Mouse (Mus musculus): ENCODE measurements at regions not wholly inside any gene's neighbourhood (a gene's known extent, or its start where the extent isn't known, plus 50 kb on each side); places are given as distances from the start of the nearest gene placed in this dataset.

- DNase-seq (ENCODE audit: low spot score in 2 of 2) = no peak
These were observed 54.5 kb upstream of the Slc7a1 start for GRCm38 (mm10) chr5:148454200-148454599.

DNA sequence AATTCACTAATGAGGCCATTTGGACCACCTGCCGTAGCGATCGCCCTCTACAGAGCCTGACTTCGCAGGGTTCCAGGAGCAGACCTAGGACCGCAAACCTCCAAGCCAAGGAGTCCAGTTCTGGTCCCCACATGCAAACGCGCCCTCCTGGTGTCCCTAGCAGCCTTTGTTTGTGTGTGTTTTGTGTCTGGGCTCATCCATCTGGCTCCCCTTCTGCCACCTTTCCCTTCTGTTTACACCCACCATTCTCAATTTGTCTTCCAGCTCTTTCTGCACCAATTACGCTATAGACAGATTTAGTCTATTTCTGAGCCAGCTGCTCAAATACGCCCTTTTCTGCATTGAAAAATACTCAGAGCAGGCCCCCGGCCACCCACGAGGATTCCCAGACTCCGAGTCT, 54.1 kb upstream of the Slc7a1 start:
- DNase-seq (ENCODE audit: low spot score in 2 of 2) = peak; percentile 67 to 86

DNA sequence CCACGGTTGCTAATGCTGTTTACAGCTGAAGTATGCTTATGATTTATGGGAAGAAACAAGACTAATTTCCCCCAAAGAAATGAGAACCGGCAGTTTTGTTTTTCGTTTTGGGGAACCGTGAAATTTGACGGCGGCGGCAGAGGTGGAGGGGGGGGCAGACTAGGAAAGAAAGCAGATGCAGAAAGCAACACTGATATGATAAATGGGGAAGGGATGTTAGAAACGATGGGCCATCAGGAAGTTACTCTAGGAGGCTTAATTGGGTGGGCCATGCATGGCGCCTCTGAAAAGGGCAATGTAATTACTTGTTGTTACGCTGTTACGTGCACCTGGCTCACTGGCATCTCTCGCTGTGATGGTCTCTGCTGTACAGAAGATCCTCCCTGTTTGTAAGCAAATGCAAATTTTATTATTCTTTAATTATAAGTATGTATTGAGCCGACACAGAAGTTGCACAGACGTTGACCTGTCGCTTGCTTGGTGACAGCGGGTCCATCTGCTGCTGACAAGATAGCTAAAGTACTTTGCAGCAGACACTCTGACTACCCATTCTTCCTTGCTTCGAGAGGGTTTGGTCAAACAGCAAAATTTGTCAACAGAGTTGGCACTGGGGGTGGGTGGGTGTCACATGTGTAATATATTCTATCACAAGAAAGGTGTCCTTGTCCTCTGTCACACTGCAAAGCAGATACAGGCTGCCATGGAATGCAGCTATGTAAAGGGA, 53.4 kb upstream of the Slc7a1 start:
- no peak for DNase-seq (ENCODE audit: low spot score in 2 of 2)

GRCm38 (mm10) chr5:148451811-148452210, 52.1 kb upstream of the Slc7a1 start:
- peak in 1 of 2 experiments; percentile 72 for DNase-seq (ENCODE audit: low spot score in 2 of 2)

DNA sequence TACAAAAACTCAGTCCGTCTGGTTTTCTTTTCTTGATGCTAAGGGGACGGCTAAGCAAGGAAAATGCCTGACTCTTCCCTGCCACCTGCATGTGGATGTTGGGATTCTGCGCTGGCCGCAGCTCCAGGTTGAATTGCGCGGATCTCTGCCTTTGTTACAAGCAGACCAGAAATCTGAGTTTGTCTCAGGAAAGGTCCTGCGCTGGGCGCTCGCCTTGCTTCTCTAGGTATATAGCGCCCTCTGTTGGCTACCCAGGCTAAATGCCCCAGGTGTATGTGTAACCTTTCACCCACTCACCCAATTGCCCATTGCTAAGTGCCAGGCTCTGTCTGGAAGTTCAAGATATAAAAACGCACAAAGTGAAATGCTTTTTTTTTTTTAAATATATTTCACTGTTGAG, 51.2 kb upstream of the Slc7a1 start:
- peak; percentile 58 to 70 for DNase-seq (ENCODE audit: low spot score in 2 of 2)
